In the genomic region with DNA sequence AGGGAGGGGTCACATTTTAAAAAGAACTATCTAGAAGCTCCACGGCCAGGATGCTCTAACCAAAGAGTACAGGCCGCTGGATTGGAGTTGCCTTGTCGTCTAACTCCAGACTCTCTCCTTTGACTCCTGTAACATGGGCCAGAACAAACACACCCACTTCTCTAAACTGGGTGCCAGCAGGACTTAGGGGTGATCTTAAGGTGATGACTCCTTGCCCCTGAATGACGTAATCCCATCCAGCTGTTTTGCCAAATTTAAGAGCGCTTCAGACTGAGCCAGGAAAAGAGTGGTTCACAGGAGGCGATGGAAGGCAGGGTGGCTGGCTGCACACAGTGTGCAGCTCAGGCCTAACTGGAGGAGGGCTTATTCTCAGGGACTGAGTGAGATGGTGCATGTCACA, we compare ENCODE assay signal across 26 mouse cellular contexts.
DNase-seq lines count a peak whose midpoint lies in the region; ATAC-seq lines count a peak whose summit lies in the region.
"Had no signal": no experiment of that assay in that cellular context is flagged by ENCODE, and none has a peak within 500 bp of the region (broad histone marks: within the 10 kb centered on the region; RNA-seq: fewer than 3 reads in every experiment).

No protein-coding gene starts in this region.

- WGBS in heart, embryonic 10.5 days, result 82% methylated on average over 6 of the region's 6 CpGs
- 89% methylated on average over 6 of the region's 6 CpGs for WGBS in neural tube, embryonic 15.5 days
- WGBS in limb, embryonic 10.5 days, result 82% methylated on average over 6 of the region's 6 CpGs

- peak; percentile 88 for DNase-seq in heart, adult 11 months
- no peak for DNase-seq in heart, embryonic 10.5 days (ENCODE audit: low spot score)
- peak; percentile 2 for DNase-seq in neural tube, embryonic 10.5 days (ENCODE audit: extremely low spot score, low spot score)
- peak; percentile 20 for DNase-seq in limb, embryonic 10.5 days (ENCODE audit: low spot score)
- no peak for DNase-seq in left cerebral cortex, postnatal 25 days (ENCODE audit: low spot score in 2 of 2)
- DNase-seq: adrenal gland, postnatal 10 days; adrenal gland, postnatal 36 days; B cell, adult 2 months; cerebellum, adult 18-20 months; cerebellum, adult 9-10 months; cerebellum, postnatal 14 days; gastrocnemius, postnatal 10 days; gastrocnemius, postnatal 36 days; heart, postnatal 10 days; heart, postnatal 36 days had no signal

- ATAC-seq in neural tube, embryonic 15.5 days (ENCODE audit: low FRiP score), result no peak
- ATAC-seq: forebrain, embryonic 16.5 days; hindbrain, embryonic 16.5 days; Patski had no signal

- H3K4me2 ChIP-seq in neural tube, embryonic 15.5 days, result no peak overlapping the region
- H3K4me2 ChIP-seq: forebrain, embryonic 12.5 days; heart, embryonic 12.5 days; heart, embryonic 15.5 days; hindbrain, embryonic 13.5 days had no signal

- no peaks in the 10 kb centered on the region for H3K9me3 ChIP-seq in heart, embryonic 10.5 days
- no peaks in the 10 kb centered on the region for H3K9me3 ChIP-seq in neural tube, embryonic 15.5 days (replicated peaks)
- no peaks in the 10 kb centered on the region for H3K9me3 ChIP-seq in limb, embryonic 10.5 days (replicated peaks)
- H3K9me3 ChIP-seq: forebrain, embryonic 12.5 days; heart, embryonic 12.5 days; heart, embryonic 15.5 days; hindbrain, embryonic 10.5 days; hindbrain, embryonic 13.5 days had no signal

- H3K4me1 ChIP-seq in heart, embryonic 10.5 days, result peaks cover 5% of the 10 kb centered on the region; the same call in 1 of the 2 replicates
- peaks cover 13% of the 10 kb centered on the region for H3K4me1 ChIP-seq in neural tube, embryonic 15.5 days
- H3K4me1 ChIP-seq in limb, embryonic 10.5 days, result peaks cover 21% of the 10 kb centered on the region
- H3K4me1 ChIP-seq: heart, embryonic 12.5 days; heart, embryonic 15.5 days had no signal

- no peaks in the 10 kb centered on the region for H3K36me3 ChIP-seq in heart, embryonic 10.5 days
- H3K36me3 ChIP-seq in neural tube, embryonic 15.5 days, result no peaks in the 10 kb centered on the region
- no peaks in the 10 kb centered on the region for H3K36me3 ChIP-seq in limb, embryonic 10.5 days
- H3K36me3 ChIP-seq: forebrain, embryonic 12.5 days; G1E; heart, embryonic 12.5 days; heart, embryonic 15.5 days; hindbrain, embryonic 10.5 days; hindbrain, embryonic 13.5 days had no signal

- no peak overlapping the region for H3K9ac ChIP-seq in neural tube, embryonic 15.5 days (replicated peaks)
- H3K9ac ChIP-seq: forebrain, embryonic 12.5 days; heart, embryonic 12.5 days; heart, embryonic 15.5 days; hindbrain, embryonic 13.5 days had no signal

- H3K4me3 ChIP-seq in heart, embryonic 10.5 days, result no peak overlapping the region
- H3K4me3 ChIP-seq in neural tube, embryonic 15.5 days (replicated peaks), result no peak overlapping the region
- H3K4me3 ChIP-seq in limb, embryonic 10.5 days, result no peak overlapping the region
- H3K4me3 ChIP-seq: forebrain, embryonic 12.5 days; heart, embryonic 12.5 days; heart, embryonic 15.5 days; hindbrain, embryonic 10.5 days; hindbrain, embryonic 13.5 days had no signal

- H3K27ac ChIP-seq in heart, embryonic 10.5 days, result no peak overlapping the region
- no peak overlapping the region for H3K27ac ChIP-seq in neural tube, embryonic 15.5 days (replicated peaks)
- no peak overlapping the region for H3K27ac ChIP-seq in limb, embryonic 10.5 days
- H3K27ac ChIP-seq: forebrain, embryonic 12.5 days; heart, embryonic 15.5 days; hindbrain, embryonic 10.5 days; hindbrain, embryonic 13.5 days had no signal

- no peaks in the 10 kb centered on the region for H3K27me3 ChIP-seq in heart, embryonic 10.5 days (ENCODE audit: insufficient read depth, poor library complexity, severe bottlenecking)
- H3K27me3 ChIP-seq in neural tube, embryonic 15.5 days (replicated peaks), result no peaks in the 10 kb centered on the region
- H3K27me3 ChIP-seq in limb, embryonic 10.5 days (ENCODE audit: low read depth, poor library complexity, severe bottlenecking), result no peaks in the 10 kb centered on the region
- H3K27me3 ChIP-seq: CH12.LX; forebrain, embryonic 12.5 days; heart, embryonic 12.5 days; heart, embryonic 15.5 days; hindbrain, embryonic 13.5 days; Patski had no signal

- intact Hi-C loops in left cerebral cortex, postnatal 25 days (cut with DNase I), result loop anchor here (2.0 to 5.0 kb wide), 5 partner anchors 67 to 277 kb away; partner anchors contain the start of gene Csmd2

Comparison
In these comparisons a context has a peak if more than half of its experiments do, and no peak if none do; other contexts are left out.
1. DNase-seq: peak in heart, adult 11 months (single experiment), neural tube, embryonic 10.5 days (single experiment) and limb, embryonic 10.5 days (single experiment); none in heart, embryonic 10.5 days (single experiment) and left cerebral cortex, postnatal 25 days (0 of 2).